Mouse (Mus musculus): Measurements from ENCODE around the gene Dtnbp1. TPM values are rescaled to one million over a fixed set of nuclear protein-coding genes. Genes with fewer than 3 reads are reported as not detected.

Dtnbp1 gene
- 136 and 139 TPM in 2 replicates for polyA plus RNA-seq (2015; fragmentation: Nextera tagmentation; extraction: Ambion mirVana)

DNA sequence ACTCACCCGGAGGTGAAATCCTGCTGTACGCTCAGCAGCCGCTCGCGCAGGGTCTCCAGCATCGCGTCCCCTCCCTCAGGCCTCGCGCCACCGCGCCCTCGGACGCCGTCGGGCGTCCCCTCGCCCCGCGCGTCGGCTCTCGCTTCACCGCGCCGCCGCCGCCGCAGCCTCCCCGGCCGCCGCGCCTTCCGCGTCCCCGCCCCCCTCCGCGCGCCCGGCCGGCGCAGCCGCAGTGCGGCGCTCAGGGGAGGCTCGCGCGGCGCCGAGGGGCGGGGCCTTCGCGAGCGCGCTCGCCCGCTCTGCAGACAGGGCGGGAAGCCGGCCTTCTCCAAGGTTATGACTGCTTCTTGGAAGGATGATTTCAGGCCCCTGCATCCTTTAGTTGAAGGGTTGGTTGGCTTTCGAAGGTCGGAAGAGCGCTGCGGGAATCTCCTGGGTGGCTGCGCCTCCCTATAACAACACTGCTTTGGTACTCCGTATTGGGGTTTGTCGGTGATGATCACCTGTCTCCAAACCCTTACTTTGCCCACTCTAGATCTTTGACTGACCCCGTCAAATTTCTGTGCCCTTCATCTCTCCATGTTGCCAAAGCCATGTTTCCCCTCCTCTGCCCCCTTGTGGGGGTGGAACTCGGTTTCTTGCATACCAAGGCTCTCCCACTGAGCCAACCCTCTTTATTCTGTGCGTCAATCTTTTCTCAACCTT is at the start of gene Dtnbp1:
Gene Dtnbp1 (minus strand): TSS at position 237 of the 705 bp plus-strand sequence.
- H3K4me1 ChIP-seq: peaks cover 27% of the 10 kb centered on the region
- H3K9me3 ChIP-seq (replicated peaks): no peaks in the 10 kb centered on the region
- H3K27me3 ChIP-seq (replicated peaks): no peaks in the 10 kb centered on the region
- peak within 1 kb of the TSS; percentile 86 for H3K27ac ChIP-seq (replicated peaks)
- peak within 1 kb of the TSS; percentile 85 for H3K4me3 ChIP-seq (replicated peaks)
- WGBS: under 1% methylated on average over 60 of the region's 68 CpGs
- peak; percentile 92 for ATAC-seq (ENCODE audit: low FRiP score)
- peak within 1 kb of the TSS; percentile 78 for H3K9ac ChIP-seq (replicated peaks)
- H3K36me3 ChIP-seq: no peaks in the 10 kb centered on the region
- peak within 1 kb of the TSS; percentile 81 for H3K4me2 ChIP-seq

GRCm38 (mm10) chr13:45049261-45050020 is 47.5 kb upstream of the Dtnbp1 start:
- no peak for ATAC-seq (ENCODE audit: low FRiP score)
- Histone ChIP-seq H3K36me3 (no peaks in the 10 kb centered on the region), H3K9me3 (replicated peaks) (no peaks in the 10 kb centered on the region), H3K27ac (replicated peaks) (no peak overlapping the region), H3K9ac (replicated peaks) (no peak overlapping the region), H3K4me3 (replicated peaks) (no peak overlapping the region), H3K4me1 (no peaks in the 10 kb centered on the region), H3K27me3 (replicated peaks) (no peaks in the 10 kb centered on the region), H3K4me2 (no peak overlapping the region)
- 78% methylated on average over 7 of the region's 7 CpGs for WGBS

DNA sequence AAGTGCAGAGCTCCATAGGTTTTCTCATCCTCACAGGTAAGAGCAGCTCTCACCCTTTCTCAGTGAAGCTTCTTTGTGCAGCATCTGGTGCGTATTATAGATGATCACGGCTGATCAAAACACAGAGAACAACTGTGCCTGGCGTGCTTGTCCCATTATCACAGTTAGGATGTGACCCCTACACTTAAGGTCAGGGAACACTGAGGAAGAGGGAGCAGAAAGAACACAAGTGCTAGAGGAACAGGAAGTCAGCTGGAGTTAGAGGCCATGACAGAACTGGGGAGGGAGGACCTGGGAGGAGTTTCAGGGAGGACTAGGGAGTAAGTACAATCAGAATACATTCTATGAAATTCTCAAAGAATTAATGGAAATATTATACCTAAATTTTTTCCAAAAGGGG is 41.5 kb upstream of the Dtnbp1 start:
- Histone ChIP-seq H3K4me1 (peaks cover 4% of the 10 kb centered on the region; the same call in 1 of the 2 replicates), H3K4me2 (no peak overlapping the region), H3K9me3 (replicated peaks) (no peaks in the 10 kb centered on the region), H3K36me3 (no peaks in the 10 kb centered on the region), H3K27ac (replicated peaks) (no peak overlapping the region), H3K4me3 (replicated peaks) (no peak overlapping the region), H3K27me3 (replicated peaks) (no peaks in the 10 kb centered on the region), H3K9ac (replicated peaks) (no peak overlapping the region)
- ATAC-seq (ENCODE audit: low FRiP score): no peak
- WGBS: 81% methylated on average over 3 of the region's 3 CpGs

DNA sequence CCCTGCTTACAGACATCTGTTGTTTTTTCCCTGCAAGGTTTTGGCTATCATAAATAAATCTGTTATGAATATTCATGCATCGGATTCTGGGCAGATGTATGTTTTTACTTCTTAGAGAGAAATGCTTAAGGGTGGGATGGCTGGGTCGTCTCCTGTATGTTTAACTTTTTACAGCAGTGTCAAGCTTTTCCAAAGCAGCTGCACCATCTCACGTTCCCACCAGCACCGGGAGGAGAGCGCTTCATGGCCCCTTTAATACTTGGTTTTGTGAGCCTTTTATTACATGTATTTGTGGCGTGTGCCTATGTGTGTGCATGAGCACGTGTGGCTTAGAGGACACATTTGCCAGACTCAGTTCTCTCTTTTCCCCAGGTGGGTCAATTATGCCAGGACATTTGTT is 38.8 kb upstream of the Dtnbp1 start:
- Histone ChIP-seq H3K4me2 (no peak overlapping the region), H3K4me3 (replicated peaks) (no peak overlapping the region), H3K27me3 (replicated peaks) (no peaks in the 10 kb centered on the region), H3K27ac (replicated peaks) (no peak overlapping the region), H3K4me1 (peaks cover 4% of the 10 kb centered on the region; the same call in 1 of the 2 replicates), H3K9me3 (replicated peaks) (no peaks in the 10 kb centered on the region), H3K9ac (replicated peaks) (no peak overlapping the region), H3K36me3 (no peaks in the 10 kb centered on the region)
- no peak for ATAC-seq (ENCODE audit: low FRiP score)
- WGBS: 74% methylated on average over 7 of the region's 7 CpGs

GRCm38 (mm10) chr13:45040195-45040594 is 38.2 kb upstream of the Dtnbp1 start:
- WGBS: 21% methylated on average over 4 of the region's 4 CpGs
- no peak overlapping the region for H3K4me2 ChIP-seq
- H3K27me3 ChIP-seq (replicated peaks): no peaks in the 10 kb centered on the region
- no peak for ATAC-seq (ENCODE audit: low FRiP score)
- H3K9ac ChIP-seq (replicated peaks): no peak overlapping the region
- H3K4me3 ChIP-seq (replicated peaks): no peak overlapping the region
- peaks cover 4% of the 10 kb centered on the region; the same call in 1 of the 2 replicates for H3K4me1 ChIP-seq
- H3K36me3 ChIP-seq: no peaks in the 10 kb centered on the region
- H3K27ac ChIP-seq (replicated peaks): no peak overlapping the region
- no peaks in the 10 kb centered on the region for H3K9me3 ChIP-seq (replicated peaks)

DNA sequence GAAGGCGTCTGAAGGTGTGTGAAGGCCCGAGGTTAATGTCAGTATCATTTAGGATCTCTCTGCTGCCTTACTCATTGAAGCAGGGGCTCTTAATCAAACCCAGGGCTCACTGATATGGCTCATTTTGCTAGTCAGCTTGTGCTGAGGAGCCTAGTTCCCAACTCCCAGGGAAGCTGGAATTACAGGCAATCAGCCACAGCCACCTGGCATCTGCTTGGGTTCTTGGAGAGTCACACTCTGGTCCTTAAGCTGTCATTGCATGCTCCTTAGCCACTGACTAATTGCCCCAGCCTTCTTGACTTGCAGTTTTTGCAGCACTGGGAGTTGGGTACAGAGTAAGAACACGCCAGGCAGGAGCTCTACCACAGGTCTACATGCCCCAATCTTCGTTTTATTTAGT is 34.5 kb upstream of the Dtnbp1 start:
- no peak for ATAC-seq (ENCODE audit: low FRiP score)
- Histone ChIP-seq H3K27me3 (replicated peaks) (0 out of 2 replicates have a peak, but pooled peaks cover 4% of the 10 kb centered on the region), H3K4me3 (replicated peaks) (no peak overlapping the region), H3K4me1 (peaks cover 4% of the 10 kb centered on the region; the same call in 1 of the 2 replicates), H3K27ac (replicated peaks) (no peak overlapping the region), H3K9ac (replicated peaks) (no peak overlapping the region), H3K36me3 (no peaks in the 10 kb centered on the region), H3K9me3 (replicated peaks) (no peaks in the 10 kb centered on the region), H3K4me2 (no peak overlapping the region)
- 79% methylated on average over 4 of the region's 4 CpGs for WGBS

- H3K4me3 ChIP-seq (replicated peaks): no peak overlapping the region
- WGBS: 85% methylated on average over 7 of the region's 7 CpGs
- H3K9ac ChIP-seq (replicated peaks): no peak overlapping the region
- no peak overlapping the region for H3K4me2 ChIP-seq
- H3K27me3 ChIP-seq (replicated peaks): 0 out of 2 replicates have a peak, but pooled peaks cover 4% of the 10 kb centered on the region
- no peaks in the 10 kb centered on the region for H3K4me1 ChIP-seq
- no peaks in the 10 kb centered on the region for H3K9me3 ChIP-seq (replicated peaks)
- no peak for ATAC-seq (ENCODE audit: low FRiP score)
- no peaks in the 10 kb centered on the region for H3K36me3 ChIP-seq
- no peak overlapping the region for H3K27ac ChIP-seq (replicated peaks)
These were observed 32.8 kb upstream of the Dtnbp1 start for GRCm38 (mm10) chr13:45034759-45035158.

DNA sequence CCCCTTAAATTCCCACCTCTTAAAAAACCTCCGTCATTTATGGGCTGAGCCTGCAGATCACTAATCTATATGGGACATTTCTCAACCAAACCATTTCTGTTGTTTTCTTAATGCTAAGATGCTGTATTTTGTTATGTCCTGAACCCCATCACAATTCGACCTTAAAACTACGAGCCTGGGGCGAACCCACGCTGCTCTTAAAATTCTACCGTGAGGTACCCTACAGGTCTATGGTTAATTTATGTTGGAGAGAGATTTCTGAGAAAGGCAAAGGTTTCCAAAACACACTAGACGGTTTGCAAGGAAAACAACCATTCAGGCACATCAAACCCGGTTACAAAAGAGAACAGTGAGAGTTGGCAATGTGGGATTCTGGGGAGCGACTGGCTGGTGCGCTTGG is 31.4 kb upstream of the Dtnbp1 start:
- H3K27me3 ChIP-seq (replicated peaks): 0 out of 2 replicates have a peak, but pooled peaks cover 4% of the 10 kb centered on the region
- no peak overlapping the region for H3K9ac ChIP-seq (replicated peaks)
- H3K36me3 ChIP-seq: no peaks in the 10 kb centered on the region
- no peaks in the 10 kb centered on the region for H3K4me1 ChIP-seq
- H3K4me2 ChIP-seq: no peak overlapping the region
- H3K27ac ChIP-seq (replicated peaks): no peak overlapping the region
- no peak overlapping the region for H3K4me3 ChIP-seq (replicated peaks)
- WGBS: 84% methylated on average over 10 of the region's 10 CpGs
- no peak for ATAC-seq (ENCODE audit: low FRiP score)
- H3K9me3 ChIP-seq (replicated peaks): no peaks in the 10 kb centered on the region

GRCm38 (mm10) chr13:45032484-45032883 is 30.5 kb upstream of the Dtnbp1 start:
- H3K4me2 ChIP-seq: no peak overlapping the region
- 90% methylated on average over 4 of the region's 4 CpGs for WGBS

DNA sequence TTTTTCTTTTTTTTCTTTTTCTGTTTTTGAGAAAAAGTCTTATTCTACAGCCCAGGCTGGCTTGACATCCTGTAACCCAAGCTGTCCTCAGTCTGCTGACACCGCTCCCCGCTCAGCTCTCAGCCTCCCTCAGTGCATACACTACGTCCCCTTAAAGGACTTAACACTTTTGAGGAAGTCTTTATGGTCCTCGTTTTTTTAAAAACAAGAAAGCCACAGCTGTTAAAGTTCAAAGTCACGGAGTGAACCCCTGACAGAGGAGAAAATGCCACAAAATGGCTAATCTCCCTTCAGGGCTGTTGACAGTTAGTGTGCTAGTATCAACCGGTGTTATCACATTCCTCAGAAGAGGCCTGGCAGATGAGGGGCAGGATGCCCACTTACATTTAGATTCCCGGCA is 29.8 kb upstream of the Dtnbp1 start:
- Histone ChIP-seq H3K4me2 (no peak overlapping the region), H3K4me1 (no peaks in the 10 kb centered on the region), H3K27ac (replicated peaks) (no peak overlapping the region), H3K9me3 (replicated peaks) (no peaks in the 10 kb centered on the region), H3K4me3 (replicated peaks) (no peak overlapping the region), H3K9ac (replicated peaks) (no peak overlapping the region), H3K36me3 (no peaks in the 10 kb centered on the region), H3K27me3 (replicated peaks) (0 out of 2 replicates have a peak, but pooled peaks cover 4% of the 10 kb centered on the region)
- no peak for ATAC-seq (ENCODE audit: low FRiP score)
- WGBS: 72% methylated on average over 7 of the region's 7 CpGs

More at GRCm38 (mm10) chr13:45032484-45032883, 30.5 kb upstream of the Dtnbp1 start:
- Histone ChIP-seq H3K9me3 (replicated peaks) (no peaks in the 10 kb centered on the region), H3K9ac (replicated peaks) (no peak overlapping the region), H3K4me1 (no peaks in the 10 kb centered on the region), H3K4me3 (replicated peaks) (no peak overlapping the region), H3K36me3 (no peaks in the 10 kb centered on the region), H3K27me3 (replicated peaks) (0 out of 2 replicates have a peak, but pooled peaks cover 4% of the 10 kb centered on the region), H3K27ac (replicated peaks) (no peak overlapping the region)
- no peak for ATAC-seq (ENCODE audit: low FRiP score)

DNA sequence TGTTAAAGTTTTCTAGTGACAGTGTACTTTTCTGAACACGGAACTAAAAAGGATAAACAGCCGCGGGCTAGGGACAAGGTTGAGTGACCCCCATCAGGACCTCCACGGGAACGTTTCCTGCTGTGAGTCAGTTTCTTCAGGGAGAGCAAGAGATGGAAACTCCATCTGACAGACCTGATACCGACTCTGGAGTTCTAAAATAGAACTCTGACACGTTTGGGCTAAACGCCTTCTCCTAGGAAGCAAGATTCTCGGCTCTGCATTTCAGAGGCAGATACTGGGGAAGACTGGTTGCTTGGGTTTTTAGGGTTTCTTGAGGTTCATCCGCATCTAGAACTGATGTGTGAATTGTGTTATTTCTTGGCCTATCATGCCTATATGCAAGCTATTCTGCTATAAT is 29.4 kb upstream of the Dtnbp1 start:
- no peaks in the 10 kb centered on the region for H3K36me3 ChIP-seq
- no peaks in the 10 kb centered on the region for H3K4me1 ChIP-seq
- no peak for ATAC-seq (ENCODE audit: low FRiP score)
- no peaks in the 10 kb centered on the region for H3K9me3 ChIP-seq (replicated peaks)
- H3K27me3 ChIP-seq (replicated peaks): 0 out of 2 replicates have a peak, but pooled peaks cover 4% of the 10 kb centered on the region
- H3K9ac ChIP-seq (replicated peaks): no peak overlapping the region
- H3K4me3 ChIP-seq (replicated peaks): no peak overlapping the region
- no peak overlapping the region for H3K4me2 ChIP-seq
- H3K27ac ChIP-seq (replicated peaks): no peak overlapping the region
- WGBS: 79% methylated on average over 10 of the region's 10 CpGs

DNA sequence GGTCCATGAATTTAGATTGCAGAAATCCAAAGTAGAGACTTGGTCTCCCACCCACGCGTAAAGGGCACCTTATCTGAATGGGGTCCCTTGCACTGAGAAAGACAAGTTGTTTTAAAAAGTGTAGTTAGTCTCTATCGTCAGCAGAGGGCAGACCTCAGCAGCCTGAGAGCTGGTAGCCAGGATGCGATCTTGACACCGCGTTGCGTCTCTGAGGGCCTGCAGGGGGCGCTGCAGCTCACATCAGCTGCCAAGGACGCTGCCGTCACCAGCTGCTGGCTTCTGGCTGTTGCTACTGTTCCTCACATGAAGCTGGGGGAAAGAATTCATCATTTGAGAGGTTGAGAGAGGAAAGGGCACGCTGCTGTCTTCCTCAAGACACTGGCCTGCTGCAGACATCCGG is 28.9 kb upstream of the Dtnbp1 start:
- no peak overlapping the region for H3K9ac ChIP-seq (replicated peaks)
- no peak; the same call in 1 of the 2 replicates for ATAC-seq (ENCODE audit: low FRiP score)
- 15% methylated on average over 12 of the region's 12 CpGs for WGBS

More for the DNA sequence above, 28.9 kb upstream of the Dtnbp1 start:
- Histone ChIP-seq H3K4me2 (no peak overlapping the region), H3K27me3 (replicated peaks) (0 out of 2 replicates have a peak, but pooled peaks cover 4% of the 10 kb centered on the region), H3K4me1 (no peaks in the 10 kb centered on the region), H3K4me3 (replicated peaks) (no peak overlapping the region), H3K9me3 (replicated peaks) (no peaks in the 10 kb centered on the region), H3K36me3 (no peaks in the 10 kb centered on the region), H3K27ac (replicated peaks) (no peak overlapping the region)

Measured in neural tube, embryonic 15.5 days (tissue).